Mouse (Mus musculus) natural killer cell, adult 2 months (primary cell): ENCODE measurements around the gene Sumo1.
A peak's percentile ranks its signal among the peaks of the same experiment; 100 is the strongest.
"Not testable (repeated sequence)": the region's sequence is repeated elsewhere in the genome, so short reads cannot be mapped to it uniquely, and the experiment has no call there.

ENCODE experiments used
- DNase-seq, 2 experiments: peaks; one replicate each; pipeline ENCODE4 v3.0.0; 2022; ENCODE audit warnings: low spot score in 2 of 2

Gene Sumo1

GRCm38 (mm10) chr1:59670641-59671168, at the start of gene Sumo1:
Sumo1 (minus strand) TSS chr1:59670834.
- DNase-seq = peak; percentile 78 to 81

- peak; percentile 4 to 13 for DNase-seq
Observed at GRCm38 (mm10) chr1:59719900-59720299, 49.3 kb upstream of the Sumo1 start.

DNA sequence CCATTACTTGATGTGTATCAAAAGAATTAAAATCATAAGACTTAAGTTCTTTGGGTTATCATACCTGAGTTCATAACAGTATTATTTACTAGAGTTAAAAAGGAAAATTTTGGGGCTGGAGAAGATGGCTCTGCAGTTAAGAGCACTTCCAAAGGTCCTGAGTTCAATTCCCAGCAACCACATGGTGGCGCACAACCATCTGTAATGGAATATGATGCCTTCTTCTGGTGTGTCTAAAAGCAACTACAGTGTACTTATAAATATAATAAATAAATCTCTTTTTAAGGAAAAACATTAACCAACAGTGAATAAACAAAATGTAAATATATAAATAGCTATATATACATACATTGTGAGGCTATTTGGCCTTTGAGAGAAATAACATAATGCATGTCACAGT, 31.1 kb upstream of the Sumo1 start:
- DNase-seq = no peak

DNA sequence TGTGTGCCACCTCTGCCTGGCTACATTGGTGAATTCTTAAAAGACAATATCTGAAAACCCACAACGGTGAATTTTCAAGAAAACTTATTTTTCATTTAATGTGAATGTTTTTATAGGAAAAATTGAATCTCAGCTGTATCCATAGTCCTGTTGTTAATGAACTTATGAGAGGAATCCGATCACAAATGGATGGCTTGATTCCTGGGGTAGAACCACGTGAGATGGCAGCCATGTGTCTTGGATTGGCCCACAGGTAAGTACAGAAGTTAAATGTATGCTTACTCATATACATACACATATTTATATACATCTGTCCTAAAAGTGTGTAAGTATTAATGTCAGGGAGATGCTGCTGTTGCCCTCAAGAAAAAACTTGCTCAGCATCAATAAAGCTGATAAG, 27.6 kb upstream of the Sumo1 start:
- DNase-seq = no peak

DNA sequence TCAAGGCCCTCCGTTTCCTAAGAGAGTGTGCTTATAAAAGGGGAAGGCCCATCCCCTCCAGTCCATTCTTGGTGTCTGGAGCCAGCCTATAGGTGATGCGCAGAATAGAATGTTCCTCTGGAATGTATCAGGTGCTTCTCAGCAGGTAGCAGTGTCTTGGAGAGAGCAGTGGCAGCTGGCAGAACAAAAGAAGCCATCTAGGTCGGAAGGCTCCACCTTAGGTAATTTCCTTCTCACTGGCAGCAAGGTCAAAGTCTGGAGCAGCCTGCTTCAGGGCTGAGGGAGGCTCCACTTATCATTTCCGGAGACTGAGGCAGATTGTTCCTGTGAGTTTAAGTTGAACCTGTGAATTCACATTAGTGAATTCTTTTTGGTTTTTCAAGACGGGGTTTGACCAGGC, 27.1 kb upstream of the Sumo1 start:
- DNase-seq = no peak

GRCm38 (mm10) chr1:59690467-59690866, 19.8 kb upstream of the Sumo1 start:
- DNase-seq = no peak

- no peak for DNase-seq
Observed at GRCm38 (mm10) chr1:59687493-59687892, 16.9 kb upstream of the Sumo1 start.

GRCm38 (mm10) chr1:59684819-59685755, 14.5 kb upstream of the Sumo1 start, which contains the start of gene Nop58:
Nop58 (plus strand) TSS chr1:59684971.
- peak; percentile 88 to 89 for DNase-seq

DNA sequence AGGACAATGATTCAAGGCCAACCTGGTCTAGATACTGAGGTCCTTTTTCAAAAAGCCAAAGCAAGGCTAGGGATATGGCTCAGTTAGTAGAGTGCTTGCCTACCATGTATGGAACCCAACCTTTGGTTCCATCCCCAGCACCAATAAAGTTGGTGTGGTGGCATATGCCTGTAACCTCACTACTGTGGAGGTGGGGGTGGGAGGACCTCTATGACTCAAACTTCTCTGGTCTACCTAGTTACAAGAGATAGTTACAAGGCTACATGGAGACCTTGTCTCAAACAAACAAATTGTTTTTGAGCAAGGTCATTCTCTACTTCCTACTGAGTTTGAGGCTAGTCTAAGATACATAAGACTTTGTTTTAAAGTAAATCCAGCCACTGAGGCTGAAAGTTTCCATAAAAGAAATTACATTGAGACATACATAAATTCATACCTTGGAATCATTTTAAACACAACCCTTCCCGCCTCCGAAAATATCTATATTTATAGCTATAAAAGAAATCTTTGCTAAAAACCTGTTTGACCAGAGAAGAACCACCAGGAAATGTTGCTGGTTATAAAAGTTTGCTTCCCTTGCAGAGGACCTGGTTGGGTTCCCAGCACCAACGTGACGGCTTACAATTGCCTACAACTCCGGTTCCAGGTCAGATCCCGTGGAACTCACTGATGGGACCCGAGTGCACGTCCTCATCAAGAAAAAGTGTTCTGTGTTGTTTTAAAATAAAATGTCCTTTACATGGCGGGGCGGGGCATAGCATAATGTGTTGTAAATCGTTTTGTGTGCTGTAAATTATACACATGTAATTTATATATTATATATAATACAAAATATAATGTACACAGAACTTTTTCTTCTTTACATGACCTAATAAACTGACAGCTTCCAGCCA, 13.5 kb upstream of the Sumo1 start:
- peak in 1 of 2 experiments; percentile 39 for DNase-seq

- DNase-seq = no peak
Observed at GRCm38 (mm10) chr1:59673661-59674060, 3.0 kb upstream of the Sumo1 start.

- peak; percentile 42 to 51 for DNase-seq
Observed at GRCm38 (mm10) chr1:59669962-59670630, 538 bp downstream of the Sumo1 start.

- no peak for DNase-seq
Observed at GRCm38 (mm10) chr1:59668871-59669270, 1.8 kb downstream of the Sumo1 start.

DNA sequence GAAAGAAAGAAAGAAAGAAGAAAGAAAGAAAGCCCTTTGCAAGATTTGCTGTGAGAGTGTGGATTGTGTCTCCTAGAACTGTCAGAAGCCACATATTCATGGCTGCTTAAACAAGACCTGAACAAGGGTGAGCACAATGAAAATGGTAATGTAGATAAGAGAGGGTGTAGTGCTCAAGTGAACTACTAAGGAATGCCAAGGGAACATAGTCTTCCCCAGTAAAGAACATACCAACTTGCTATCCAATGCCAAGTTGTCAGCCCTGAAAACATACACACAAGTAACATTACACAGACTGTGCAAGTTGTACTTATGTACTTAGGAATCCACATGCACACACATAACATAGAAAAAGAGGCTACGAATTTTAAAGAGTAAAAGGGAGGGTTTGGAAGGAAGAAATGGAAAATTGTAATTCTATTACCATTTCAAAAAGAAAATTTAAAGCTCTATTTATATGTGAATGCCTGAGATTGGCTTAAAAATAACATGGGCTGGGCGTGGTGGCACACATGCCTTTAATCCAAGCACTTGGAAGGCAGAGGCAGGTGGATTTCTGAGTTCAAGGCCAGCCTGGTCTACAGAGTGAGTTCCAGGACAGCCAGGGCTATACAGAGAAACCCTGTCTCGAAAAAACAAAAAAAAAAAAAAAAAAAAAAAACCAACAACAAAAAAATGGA, 7.0 kb downstream of the Sumo1 start:
- DNase-seq = no peak

GRCm38 (mm10) chr1:59656244-59657171, 14.1 kb downstream of the Sumo1 start:
- DNase-seq = no peak

DNA sequence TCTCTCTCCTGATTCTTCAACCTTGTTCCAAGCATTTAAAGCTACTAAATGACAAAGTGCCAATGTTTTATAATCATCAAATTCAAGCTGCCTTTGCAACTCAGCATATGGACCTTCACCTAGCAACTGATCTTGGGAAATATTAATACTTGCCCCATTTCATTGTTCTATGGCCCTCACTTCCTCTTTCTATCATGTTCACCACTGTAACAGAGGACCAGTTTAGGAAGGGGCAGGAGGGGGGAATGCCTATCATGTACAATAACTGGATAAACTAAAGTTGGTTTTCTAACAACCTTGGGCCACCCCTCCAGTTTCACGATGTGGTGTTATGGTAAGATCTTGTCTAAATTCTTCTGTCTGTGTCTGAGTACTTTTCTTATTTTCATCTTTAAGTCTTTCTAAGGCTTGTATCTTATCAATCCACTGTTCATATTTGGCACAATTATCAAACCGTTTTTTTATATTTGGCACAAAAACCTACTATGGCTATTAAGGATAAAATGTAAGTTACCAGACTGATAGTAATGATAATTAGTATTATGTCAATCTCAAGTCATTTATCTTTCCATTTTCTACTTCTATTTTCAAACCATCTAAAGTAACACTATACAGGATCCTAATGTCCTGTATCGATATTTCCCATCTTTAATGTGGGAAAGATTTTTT, 17.3 kb downstream of the Sumo1 start:
- DNase-seq = no peak

DNA sequence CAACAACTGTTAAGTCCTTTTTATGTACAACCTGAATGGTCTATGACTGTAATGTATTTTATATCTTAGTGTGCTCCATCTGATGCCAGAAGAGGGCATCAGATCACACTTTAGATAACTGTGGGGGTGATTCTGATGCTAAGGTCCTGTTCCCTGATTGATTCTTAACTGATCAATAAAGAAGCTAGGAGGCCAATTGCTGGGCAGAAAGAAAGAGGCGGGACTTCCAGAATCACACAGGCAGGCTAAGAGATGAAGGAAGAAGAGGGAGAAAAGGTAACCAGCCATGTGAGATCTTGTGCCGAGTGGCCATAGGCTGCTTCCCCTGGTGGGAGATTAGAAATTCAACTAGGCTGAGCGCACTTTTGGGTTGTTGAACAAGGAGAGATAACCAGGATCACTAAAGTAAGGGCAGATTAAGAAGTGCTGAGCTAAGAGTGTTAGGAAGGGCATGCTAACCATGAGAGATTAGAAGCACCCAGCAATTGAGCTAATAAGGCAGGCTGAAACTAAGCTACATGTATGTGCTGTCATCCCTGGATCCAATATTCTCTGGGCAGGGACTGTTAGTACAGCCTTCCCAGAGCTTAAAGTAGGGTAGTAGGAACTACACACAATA, 19.3 kb downstream of the Sumo1 start:
- DNase-seq = no peak

DNA sequence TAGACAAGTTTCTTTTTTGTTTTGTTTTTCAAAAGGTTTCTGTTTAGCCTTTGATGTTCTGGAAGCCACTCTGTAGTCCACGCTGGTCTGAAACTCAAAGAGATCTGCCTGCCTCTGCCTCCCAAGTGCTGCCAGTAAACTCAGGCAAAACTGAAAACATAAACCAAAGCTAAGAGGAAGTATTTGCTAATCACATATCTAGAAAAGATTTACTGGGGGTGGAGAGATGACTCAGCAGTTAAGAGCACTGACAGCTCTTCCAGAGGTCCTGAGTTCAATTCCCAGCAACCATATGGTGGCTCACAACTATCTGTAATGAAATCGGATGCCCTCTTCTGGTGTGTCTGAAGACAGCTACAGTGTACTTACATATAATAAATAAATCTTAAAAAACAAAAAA, 24.1 kb downstream of the Sumo1 start:
- DNase-seq = not testable (repeated sequence)

DNA sequence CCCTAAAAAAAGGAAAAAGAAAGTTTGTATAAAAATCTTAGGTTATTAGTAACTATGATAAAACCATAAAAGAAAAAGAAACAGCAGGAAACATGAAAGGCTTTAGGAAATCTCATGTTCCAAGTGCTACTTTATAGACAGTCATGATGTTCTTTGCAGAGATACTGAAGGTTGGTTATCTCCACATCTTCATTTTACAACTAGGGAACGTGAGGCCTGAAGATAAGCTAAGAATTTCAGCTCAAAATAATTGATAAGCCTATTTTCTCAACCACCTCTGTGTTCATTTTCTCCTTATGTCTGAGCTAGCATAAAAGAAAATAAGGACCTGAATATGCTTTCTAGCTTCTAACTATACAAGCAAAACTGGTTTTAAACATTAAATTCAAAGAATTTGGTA, 28.1 kb downstream of the Sumo1 start:
- no peak for DNase-seq

- no peak for DNase-seq
Observed at GRCm38 (mm10) chr1:59638371-59638770, 32.3 kb downstream of the Sumo1 start.
